Comparison of ENCODE assay signal across 22 mouse cellular contexts in the genomic region with DNA sequence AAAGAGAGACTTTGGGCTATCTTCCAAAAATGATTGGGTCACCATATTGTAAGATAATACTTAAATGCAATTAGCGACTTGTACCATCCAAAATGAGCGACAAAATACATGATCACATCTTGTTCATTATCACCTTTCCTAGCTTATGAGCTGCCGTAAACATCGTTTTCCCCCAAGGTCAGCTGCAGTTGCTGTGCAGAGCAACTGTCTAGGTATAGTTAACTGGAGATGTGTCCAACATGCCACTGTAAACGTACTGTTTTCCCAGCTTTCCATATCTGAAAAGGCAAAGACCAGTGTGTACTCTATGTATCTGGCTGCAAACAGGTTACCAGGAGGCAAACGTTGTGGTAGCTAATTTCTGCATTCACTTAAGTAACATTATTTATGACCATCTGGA.
DNase-seq lines count a peak whose midpoint lies in the region; ATAC-seq lines count a peak whose summit lies in the region.
"Had no signal": no experiment of that assay in that cellular context is flagged by ENCODE, and none has a peak within 500 bp of the region (broad histone marks: within the 10 kb centered on the region; RNA-seq: fewer than 3 reads in every experiment).

No protein-coding gene starts in this region.

- H3K27ac ChIP-seq in forebrain, embryonic 14.5 days (ENCODE audit: low read depth, low read length): no peak overlapping the region
- no peak overlapping the region for H3K27ac ChIP-seq in forebrain, embryonic 11.5 days (ENCODE audit: low read depth, low read length)
- H3K27ac ChIP-seq in forebrain, embryonic 16.5 days (ENCODE audit: low read length): peak overlapping the region; percentile 58; the same call in 1 of the 2 replicates
- H3K27ac ChIP-seq: embryonic facial prominence, embryonic 13.5 days; embryonic facial prominence, embryonic 15.5 days had no signal

- H3K27me3 ChIP-seq in forebrain, embryonic 14.5 days (replicated peaks; ENCODE audit: control insufficient read depth, insufficient read depth, low read length): no peaks in the 10 kb centered on the region
- no peaks in the 10 kb centered on the region for H3K27me3 ChIP-seq in forebrain, embryonic 11.5 days (ENCODE audit: control insufficient read depth, insufficient read depth, low read length)
- H3K27me3 ChIP-seq in forebrain, embryonic 16.5 days (replicated peaks; ENCODE audit: control insufficient read depth, insufficient read depth, low read length): no peaks in the 10 kb centered on the region
- H3K27me3 ChIP-seq: embryonic facial prominence, embryonic 13.5 days; embryonic facial prominence, embryonic 15.5 days; Patski had no signal

- no peaks in the 10 kb centered on the region for H3K36me3 ChIP-seq in forebrain, embryonic 14.5 days (ENCODE audit: control insufficient read depth, insufficient read depth, low read length)
- no peaks in the 10 kb centered on the region for H3K36me3 ChIP-seq in forebrain, embryonic 11.5 days (ENCODE audit: control insufficient read depth, insufficient read depth, low read length)
- H3K36me3 ChIP-seq in forebrain, embryonic 16.5 days (ENCODE audit: control insufficient read depth, insufficient read depth): no peaks in the 10 kb centered on the region
- H3K36me3 ChIP-seq: embryonic facial prominence, embryonic 13.5 days; embryonic facial prominence, embryonic 15.5 days had no signal

- intact Hi-C loops in heart, postnatal 36 days (cut with DNase I): no loop called here

- no peak for ATAC-seq in forebrain, embryonic 14.5 days
- no peak for ATAC-seq in forebrain, embryonic 11.5 days (replicated peaks; ENCODE audit: low FRiP score)
- ATAC-seq in forebrain, embryonic 16.5 days: no peak; the same call in 1 of the 2 replicates
- ATAC-seq: activated CD4-positive, CD25-positive, alpha-beta regulatory T cell, adult 4 months; Patski had no signal

- peaks cover 20% of the 10 kb centered on the region for H3K4me1 ChIP-seq in forebrain, embryonic 14.5 days (ENCODE audit: control insufficient read depth, insufficient read depth, low read length)
- peaks cover 9% of the 10 kb centered on the region for H3K4me1 ChIP-seq in forebrain, embryonic 11.5 days (replicated peaks; ENCODE audit: control insufficient read depth, insufficient read depth, low read length)
- peaks cover 22% of the 10 kb centered on the region for H3K4me1 ChIP-seq in forebrain, embryonic 16.5 days (replicated peaks; ENCODE audit: control insufficient read depth, insufficient read depth, low read length)

- no peak overlapping the region for H3K4me3 ChIP-seq in forebrain, embryonic 14.5 days (ENCODE audit: low read depth, low read length)
- no peak overlapping the region for H3K4me3 ChIP-seq in forebrain, embryonic 11.5 days (ENCODE audit: low read depth, low read length)
- no peak overlapping the region for H3K4me3 ChIP-seq in forebrain, embryonic 16.5 days (replicated peaks; ENCODE audit: low read length)
- H3K4me3 ChIP-seq: embryonic facial prominence, embryonic 13.5 days; embryonic facial prominence, embryonic 15.5 days; erythroblast, embryonic 14.5 days had no signal

- no peak overlapping the region for H3K9ac ChIP-seq in forebrain, embryonic 14.5 days (ENCODE audit: low read length)
- no peak overlapping the region for H3K9ac ChIP-seq in forebrain, embryonic 11.5 days (ENCODE audit: low read length)
- no peak overlapping the region for H3K9ac ChIP-seq in forebrain, embryonic 16.5 days (replicated peaks; ENCODE audit: low read depth, low read length)
- H3K9ac ChIP-seq: embryonic facial prominence, embryonic 13.5 days; embryonic facial prominence, embryonic 15.5 days had no signal

- H3K4me2 ChIP-seq in forebrain, embryonic 14.5 days (ENCODE audit: low read length): no peak overlapping the region
- H3K4me2 ChIP-seq in forebrain, embryonic 11.5 days (ENCODE audit: low read depth, low read length, severe bottlenecking): no peak overlapping the region
- H3K4me2 ChIP-seq in forebrain, embryonic 16.5 days (ENCODE audit: low read length): no peak overlapping the region
- H3K4me2 ChIP-seq: embryonic facial prominence, embryonic 13.5 days; embryonic facial prominence, embryonic 15.5 days had no signal

- DNase-seq in forebrain, embryonic 14.5 days (ENCODE audit: low spot score): peak; percentile 55
- DNase-seq in forebrain, embryonic 11.5 days (ENCODE audit: low spot score): no peak
- DNase-seq in heart, adult 11 months: peak; percentile 24
- no peak for DNase-seq in heart, postnatal 36 days
- DNase-seq in Muller cell, postnatal 12 days (ENCODE audit: inconsistent ontology term): no peak
- no peak for DNase-seq in right cerebral cortex, postnatal 4 days
- DNase-seq: adrenal gland, adult 8-10 months; adrenal gland, postnatal 14 days; adrenal gland, postnatal 36 days; cerebellum, adult 11 months; cerebellum, adult 18-20 months; cerebellum, adult 8-10 months; cerebellum, adult 9-11 months; cerebellum, postnatal 14 days; cerebellum, postnatal 36 days; embryo, embryonic 11 days had no signal

- WGBS in forebrain, embryonic 14.5 days: 58% methylated on average over 6 of the region's 6 CpGs
- WGBS in forebrain, embryonic 11.5 days: 86% methylated on average over 6 of the region's 6 CpGs
- 55% methylated on average over 6 of the region's 6 CpGs for WGBS in forebrain, embryonic 16.5 days

- H3K9me3 ChIP-seq in forebrain, embryonic 14.5 days (replicated peaks; ENCODE audit: control insufficient read depth, low read length): no peaks in the 10 kb centered on the region
- H3K9me3 ChIP-seq in forebrain, embryonic 11.5 days (ENCODE audit: control insufficient read depth, low read length): no peaks in the 10 kb centered on the region
- H3K9me3 ChIP-seq in forebrain, embryonic 16.5 days (ENCODE audit: control insufficient read depth, low read length): no peaks in the 10 kb centered on the region
- H3K9me3 ChIP-seq: embryonic facial prominence, embryonic 13.5 days; embryonic facial prominence, embryonic 15.5 days had no signal

Comparison
In these comparisons a context has a peak if more than half of its experiments do, and no peak if none do; other contexts are left out.
1. DNase-seq: peak in forebrain, embryonic 14.5 days (single experiment) and heart, adult 11 months (single experiment); none in forebrain, embryonic 11.5 days (single experiment), heart, postnatal 36 days (0 of 2), Muller cell, postnatal 12 days (single experiment) and right cerebral cortex, postnatal 4 days (single experiment).